Mouse (Mus musculus) heart, embryonic 16.5 days (tissue): ENCODE measurements around the gene Bbs5. TPM values are rescaled to one million over a fixed set of nuclear protein-coding genes. Genes with fewer than 3 reads are reported as not detected.
A peak's percentile ranks its signal among the peaks of the same experiment; 100 is the strongest.
"Not testable (repeated sequence)": the region's sequence is repeated elsewhere in the genome, so short reads cannot be mapped to it uniquely, and the experiment has no call there.

Source experiments
- ATAC-seq: fragments of 200-750 bp; cut with Nextera tagmentation; replicated peaks from 2 replicates; pipeline ENCODE4 v1.8.0; 2017; ENCODE audit warnings: moderate number of reproducible peaks; ENCODE audit not compliant: insufficient read depth, low FRiP score; ENCODE audit errors: extremely low read depth
- H3K27ac ChIP-seq: fragments of 300-500 bp; sonication (generic); 2 replicates; pipeline ENCODE4 v1.5.1; 2014; ENCODE audit warnings: mild to moderate bottlenecking, low read length, control low read depth, moderate library complexity
- H3K27me3 ChIP-seq: fragments of 300-500 bp; sonication (generic); 2 replicates; pipeline ENCODE4 v1.6.1; 2014; ENCODE audit warnings: low read length, mixed read lengths; ENCODE audit not compliant: control insufficient read depth, insufficient read depth
- H3K36me3 ChIP-seq: fragments of 300-500 bp; sonication (generic); 2 replicates; pipeline ENCODE4 v1.6.1; 2014; ENCODE audit not compliant: control insufficient read depth, insufficient read depth
- H3K4me1 ChIP-seq: fragments of 300-500 bp; sonication (generic); 2 replicates; pipeline ENCODE4 v1.6.1; 2014; ENCODE audit warnings: low read length, mixed read lengths; ENCODE audit not compliant: control insufficient read depth, insufficient read depth
- H3K4me2 ChIP-seq: fragments of 300-500 bp; sonication (generic); 2 replicates; pipeline ENCODE4 v1.6.1; 2014; ENCODE audit warnings: low read depth, mild to moderate bottlenecking, control low read depth, low read length
- H3K4me3 ChIP-seq: fragments of 300-500 bp; sonication (generic); 2 replicates; pipeline ENCODE4 v1.5.1; 2014; ENCODE audit warnings: mild to moderate bottlenecking, control low read depth, low read length
- H3K9ac ChIP-seq: fragments of 300-500 bp; sonication (generic); 2 replicates; pipeline ENCODE4 v1.6.1; 2014; ENCODE audit warnings: low read length, control low read depth
- H3K9me3 ChIP-seq: fragments of 300-500 bp; sonication (generic); replicated peaks from 2 replicates; pipeline ENCODE4 v1.6.1; 2016; ENCODE audit warnings: low read length; ENCODE audit not compliant: control insufficient read depth
- WGBS: fragments of 180-500 bp; shearing (Covaris S2); extraction: QIAGEN DNeasy Blood & Tissue Kit; methylation state at CpG from one replicate; pipeline ENCODE4 v1.1.7; 2014; 5-methylcytosine and 5-hydroxymethylcytosine counted together
- polyA plus RNA-seq: library from polyadenylated mRNA; unstranded; fragments of >200 nt; fragmentation: Nextera tagmentation; extraction: Ambion mirVana; gene quantifications from 2 replicates; pipeline ENCODE4 v1.2.1, GENCODE M21; 2015

The Bbs5 gene
- polyA plus RNA-seq, 1 experiment from 2014 or later, result 12.5 TPM

GRCm38 (mm10) chr2:69629914-69630313 is 17.1 kb upstream of the Bbs5 start:
- no peak overlapping the region for H3K4me2 ChIP-seq
- peaks cover 4% of the 10 kb centered on the region; the same call in 1 of the 2 replicates for H3K9me3 ChIP-seq
- H3K9ac ChIP-seq, result no peak overlapping the region
- H3K36me3 ChIP-seq, result no peaks in the 10 kb centered on the region
- no peak overlapping the region for H3K4me3 ChIP-seq
- H3K4me1 ChIP-seq, result no peaks in the 10 kb centered on the region
- H3K27me3 ChIP-seq, result no peaks in the 10 kb centered on the region
- WGBS, result 83% methylated on average over 6 of the region's 6 CpGs
- no peak for ATAC-seq
- H3K27ac ChIP-seq, result no peak overlapping the region

GRCm38 (mm10) chr2:69630792-69631191 is 16.2 kb upstream of the Bbs5 start:
- no peak for ATAC-seq
- 85% methylated on average over 5 of the region's 5 CpGs for WGBS

GRCm38 (mm10) chr2:69631449-69631848 is 15.5 kb upstream of the Bbs5 start:
- Histone ChIP-seq H3K27ac (no peak overlapping the region), H3K4me2 (no peak overlapping the region), H3K9ac (no peak overlapping the region), H3K9me3 (peaks cover 6% of the 10 kb centered on the region; the same call in 1 of the 2 replicates), H3K4me1 (0 out of 2 replicates have a peak, but pooled peaks cover 2% of the 10 kb centered on the region), H3K27me3 (no peaks in the 10 kb centered on the region), H3K4me3 (no peak overlapping the region), H3K36me3 (no peaks in the 10 kb centered on the region)
- ATAC-seq, result no peak
- 77% methylated on average over 2 of the region's 2 CpGs for WGBS

More at GRCm38 (mm10) chr2:69630792-69631191, 16.2 kb upstream of the Bbs5 start:
- Histone ChIP-seq H3K4me2 (no peak overlapping the region), H3K27ac (no peak overlapping the region), H3K36me3 (no peaks in the 10 kb centered on the region), H3K4me1 (0 out of 2 replicates have a peak, but pooled peaks cover 2% of the 10 kb centered on the region), H3K9ac (no peak overlapping the region), H3K9me3 (peaks cover 4% of the 10 kb centered on the region; the same call in 1 of the 2 replicates), H3K4me3 (no peak overlapping the region), H3K27me3 (no peaks in the 10 kb centered on the region)

- 8% methylated on average over 11 of the region's 11 CpGs for WGBS
- H3K36me3 ChIP-seq, result no peaks in the 10 kb centered on the region
- no peaks in the 10 kb centered on the region for H3K27me3 ChIP-seq
- 0 out of 2 replicates have a peak, but pooled peaks cover 2% of the 10 kb centered on the region for H3K4me1 ChIP-seq
- peak; percentile 64; the same call in 1 of the 2 replicates for ATAC-seq
- peak overlapping the region; percentile 60 for H3K4me3 ChIP-seq
- H3K9ac ChIP-seq, result peak overlapping the region; percentile 71
- H3K27ac ChIP-seq, result no peak overlapping the region
- peak overlapping the region; percentile 60 for H3K4me2 ChIP-seq
- 0 out of 2 replicates have a peak, but pooled peaks cover 2% of the 10 kb centered on the region for H3K9me3 ChIP-seq
Observed at GRCm38 (mm10) chr2:69635064-69635701, 11.8 kb upstream of the Bbs5 start.

GRCm38 (mm10) chr2:69635807-69636206 is 11.2 kb upstream of the Bbs5 start:
- Histone ChIP-seq H3K4me1 (0 out of 2 replicates have a peak, but pooled peaks cover 2% of the 10 kb centered on the region), H3K4me2 (no peak overlapping the region), H3K36me3 (no peaks in the 10 kb centered on the region), H3K27me3 (no peaks in the 10 kb centered on the region), H3K27ac (no peak overlapping the region), H3K9me3 (0 out of 2 replicates have a peak, but pooled peaks cover 2% of the 10 kb centered on the region), H3K4me3 (no peak overlapping the region), H3K9ac (no peak overlapping the region)
- no peak for ATAC-seq
- 59% methylated on average over 6 of the region's 6 CpGs for WGBS

GRCm38 (mm10) chr2:69637989-69638388 is 9.0 kb upstream of the Bbs5 start:
- H3K36me3 ChIP-seq, H3K27ac ChIP-seq, H3K4me1 ChIP-seq, ATAC-seq, H3K4me2 ChIP-seq, H3K4me3 ChIP-seq, H3K27me3 ChIP-seq, H3K9ac ChIP-seq, H3K9me3 ChIP-seq: not testable (repeated sequence)
- 68% methylated on average over 7 of the region's 7 CpGs for WGBS

- Histone ChIP-seq H3K9ac (no peak overlapping the region), H3K36me3 (no peaks in the 10 kb centered on the region), H3K4me2 (no peak overlapping the region), H3K27ac (no peak overlapping the region), H3K4me1 (0 out of 2 replicates have a peak, but pooled peaks cover 2% of the 10 kb centered on the region), H3K27me3 (no peaks in the 10 kb centered on the region), H3K4me3 (no peak overlapping the region), H3K9me3 (0 out of 2 replicates have a peak, but pooled peaks cover 2% of the 10 kb centered on the region)
- ATAC-seq, result no peak
- 68% methylated on average over 10 of the region's 10 CpGs for WGBS
Observed at GRCm38 (mm10) chr2:69640100-69640499, 6.9 kb upstream of the Bbs5 start.

- H3K4me1 ChIP-seq, result peaks cover 6% of the 10 kb centered on the region; the same call in 1 of the 2 replicates
- H3K9me3 ChIP-seq, result no peaks in the 10 kb centered on the region
- ATAC-seq, result no peak
- no peaks in the 10 kb centered on the region for H3K27me3 ChIP-seq
- H3K36me3 ChIP-seq, result no peaks in the 10 kb centered on the region
- WGBS, result 88% methylated on average over 11 of the region's 11 CpGs
- no peak overlapping the region for H3K9ac ChIP-seq
- H3K4me2 ChIP-seq, result no peak overlapping the region
- H3K27ac ChIP-seq, result no peak overlapping the region
- no peak overlapping the region for H3K4me3 ChIP-seq
Observed at GRCm38 (mm10) chr2:69644968-69645617, 1.9 kb upstream of the Bbs5 start.

GRCm38 (mm10) chr2:69649716-69650115 is 2.7 kb downstream of the Bbs5 start:
- no peak overlapping the region for H3K9ac ChIP-seq
- H3K4me1 ChIP-seq, result peaks cover 6% of the 10 kb centered on the region; the same call in 1 of the 2 replicates
- H3K9me3 ChIP-seq, result no peaks in the 10 kb centered on the region
- 82% methylated on average over 5 of the region's 5 CpGs for WGBS
- H3K36me3 ChIP-seq, result no peaks in the 10 kb centered on the region
- no peak for ATAC-seq
- H3K27me3 ChIP-seq, result no peaks in the 10 kb centered on the region
- H3K4me2 ChIP-seq, result no peak overlapping the region
- no peak overlapping the region for H3K27ac ChIP-seq
- H3K4me3 ChIP-seq, result no peak overlapping the region
